Mouse (Mus musculus): ENCODE results near the gene Lst1. TPM values are rescaled to one million over a fixed set of nuclear protein-coding genes. Genes with fewer than 3 reads are reported as not detected.

The Lst1 gene
- total and polyA plus RNA-seq, 3 experiments = 15.2 to 29.0 TPM; not detected in 1

DNA sequence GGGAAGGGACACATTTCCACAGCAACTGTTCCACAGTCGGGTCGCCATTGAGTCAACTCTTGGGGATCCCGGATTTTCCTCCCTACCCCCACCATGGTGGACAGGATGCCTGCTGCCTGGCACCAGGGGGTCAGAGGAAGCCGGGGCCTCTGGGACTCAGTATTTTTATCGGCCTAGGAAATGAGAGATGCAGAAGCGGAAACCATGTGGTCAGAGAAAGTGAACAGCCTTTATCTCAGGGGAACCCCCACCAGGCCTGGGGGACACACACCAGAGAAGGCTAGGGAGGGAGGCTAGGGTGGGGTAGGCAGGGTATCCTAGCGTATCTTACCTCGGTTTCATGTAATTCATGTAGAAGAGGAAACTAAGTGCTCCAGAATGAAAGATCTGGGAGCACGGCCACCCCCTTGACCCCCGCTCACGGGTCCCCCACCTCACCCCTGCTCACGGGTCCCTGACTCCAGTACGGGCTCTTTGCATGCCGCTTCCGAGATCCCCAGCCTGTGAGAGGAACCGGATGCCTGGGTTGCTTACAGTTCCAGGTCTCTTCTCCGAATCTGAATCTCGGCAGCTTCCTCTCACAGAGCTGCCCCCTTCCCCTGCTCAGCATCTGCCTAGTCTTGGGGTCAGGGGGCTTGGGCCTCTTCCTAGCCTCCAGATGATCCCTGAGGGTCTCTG lies 30.4 kb upstream of the Lst1 start (continued):
- TF ChIP-seq ELF1 (IDR thresholded peaks at IDR 0.05; ENCODE audit: low read depth, low read length) (0 out of 2 replicates have a peak, but pooled peaks have one; percentile 20), EP300 (IDR thresholded peaks at IDR 0.05; ENCODE audit: low read depth in 1 of 2, low read length in 2 of 2) (peak; percentile 74 to 86), MYB (IDR thresholded peaks at IDR 0.05; ENCODE audit: low read depth, low read length) (no peak), ZNF384 (IDR thresholded peaks at IDR 0.05; ENCODE audit: low read depth, low read length) (no peak), ZMIZ1 (IDR thresholded peaks at IDR 0.05; ENCODE audit: low read depth, low read length) (no peak), BHLHE40 (IDR thresholded peaks at IDR 0.05; ENCODE audit: borderline replicate concordance, low read depth, low read length) (peak; percentile 57; the same call in 1 of the 2 replicates), MEF2A (IDR thresholded peaks at IDR 0.05; ENCODE audit: extremely low read depth, insufficient replicate concordance, low read depth, low read length, poor library complexity, severe bottlenecking) (0 out of 2 replicates have a peak, but pooled peaks have one; percentile 33), E2F4 (IDR thresholded peaks at IDR 0.05; ENCODE audit: borderline replicate concordance, low read depth, low read length) (no peak), MAFK (IDR thresholded peaks at IDR 0.05; ENCODE audit: borderline replicate concordance, low read depth, low read length) (no peak), POLR2A (IDR thresholded peaks at IDR 0.05; ENCODE audit: control insufficient read depth in 1 of 2, insufficient read depth in 1 of 2, low read depth in 1 of 2, low read length in 2 of 2, poor library complexity in 1 of 2) (peak in 1 of 2 experiments; percentile 27; a peak in 1 of 4 replicates), ETS1 (IDR thresholded peaks at IDR 0.05; ENCODE audit: low read depth, low read length) (peak; percentile 85), CTCF (IDR thresholded peaks at IDR 0.05 in 2 of 3, conservative IDR thresholded peaks at IDR 0.05 in 1 of 3; ENCODE audit: control insufficient read depth in 1 of 3, insufficient read depth in 1 of 3, low read depth in 2 of 3, low read length in 3 of 3, poor library complexity in 1 of 3, severe bottlenecking in 1 of 3) (no peak), HCFC1 (IDR thresholded peaks at IDR 0.05; ENCODE audit: low read depth, low read length) (no peak), MAZ (IDR thresholded peaks at IDR 0.05; ENCODE audit: low read depth, low read length) (peak; percentile 83; the same call in 1 of the 2 replicates)

DNA sequence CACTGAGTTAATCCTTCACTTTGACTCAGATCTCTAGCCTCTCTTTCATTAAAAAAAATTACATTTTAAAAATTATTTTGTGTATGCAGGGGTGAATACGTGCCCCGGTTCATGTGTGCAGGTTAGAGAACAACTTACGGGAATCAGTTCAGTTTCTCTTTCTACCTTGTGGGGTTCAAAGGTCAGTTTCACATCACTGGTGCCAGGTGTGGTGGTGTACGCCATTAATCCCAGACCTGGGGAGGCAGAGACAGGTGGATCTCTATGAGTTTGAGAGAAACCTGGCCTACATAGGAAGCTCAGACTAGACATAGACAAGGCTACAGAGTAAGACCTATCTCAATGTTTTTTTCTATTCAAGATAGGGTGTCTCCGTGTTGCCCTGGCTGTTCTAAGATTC lies 24.8 kb upstream of the Lst1 start:
- TF ChIP-seq NELFE (IDR thresholded peaks at IDR 0.05; ENCODE audit: low read depth, low read length) (no peak), MYB (IDR thresholded peaks at IDR 0.05; ENCODE audit: low read depth, low read length) (no peak)
- no peak for DNase-seq (ENCODE audit: low read depth, low spot score)
- Histone ChIP-seq H3K36me3 (ENCODE audit: control insufficient read depth in 1 of 2, insufficient read depth in 2 of 2, low read length in 2 of 2) (peaks cover 0 to 18% of the 10 kb centered on the region in 2 experiments; a peak in 2 of 4 replicates), H3K4me1 (ENCODE audit: control insufficient read depth in 1 of 2, insufficient read depth in 2 of 2, low read length in 2 of 2) (peaks cover 7 to 28% of the 10 kb centered on the region in 2 experiments), H3K79me2 (ENCODE audit: control insufficient read depth, insufficient read depth, low read length, poor library complexity) (no peaks in the 10 kb centered on the region; the same call in 1 of the 2 replicates), H3K27me3 (ENCODE audit: control insufficient read depth in 1 of 2, insufficient read depth in 2 of 2, low read length in 2 of 2) (no peaks in the 10 kb centered on the region), H3K27ac (ENCODE audit: control insufficient read depth, low read depth, low read length) (no peak overlapping the region), H3K9me3 (replicated peaks; ENCODE audit: insufficient read depth, low read length) (no peaks in the 10 kb centered on the region), H3K4me3 (ENCODE audit: control insufficient read depth in 1 of 2, insufficient read depth in 1 of 2, low read depth in 2 of 2, low read length in 2 of 2) (no peak overlapping the region), H3K9ac (ENCODE audit: control insufficient read depth, low read depth, low read length, poor library complexity, severe bottlenecking) (no peak overlapping the region)

DNA sequence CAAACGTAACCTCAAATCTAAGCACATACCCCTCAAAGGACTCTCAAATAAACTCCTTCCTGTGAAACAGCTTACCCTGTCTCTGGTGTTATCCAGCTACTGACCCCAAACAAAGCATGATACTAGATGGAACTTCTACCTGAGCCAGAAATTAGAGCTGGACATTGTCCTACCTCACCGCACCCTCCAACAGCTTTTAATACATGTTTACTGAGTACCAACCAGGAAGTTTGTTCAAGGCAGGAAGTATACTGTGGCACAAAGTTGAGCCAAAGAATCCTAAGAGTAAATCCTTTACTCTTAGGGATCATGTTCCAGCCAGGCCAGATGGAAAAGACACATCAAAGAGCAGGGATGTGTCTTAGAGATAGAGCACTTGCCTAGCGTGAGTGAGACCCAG lies 22.4 kb upstream of the Lst1 start:
- peaks cover 0 to 11% of the 10 kb centered on the region in 2 experiments; a peak in 2 of 4 replicates for H3K36me3 ChIP-seq (ENCODE audit: control insufficient read depth in 1 of 2, insufficient read depth in 2 of 2, low read length in 2 of 2)
- TF ChIP-seq CHD1 (IDR thresholded peaks at IDR 0.05; ENCODE audit: low read depth, low read length) = no peak
- TF ChIP-seq JUND (IDR thresholded peaks at IDR 0.05; ENCODE audit: low read depth, low read length) = no peak
- TF ChIP-seq USF1 (IDR thresholded peaks at IDR 0.05; ENCODE audit: low read depth, low read length) = no peak
- no peak for TF ChIP-seq E2F4 (IDR thresholded peaks at IDR 0.05; ENCODE audit: borderline replicate concordance, low read depth, low read length)
- no peak for TF ChIP-seq TAL1 (IDR thresholded peaks at IDR 0.05; ENCODE audit: low read length)
- TF ChIP-seq UBTF (IDR thresholded peaks at IDR 0.05; ENCODE audit: borderline replicate concordance, insufficient read depth, low read depth, low read length) = no peak
- no peak for TF ChIP-seq KAT2A (conservative IDR thresholded peaks at IDR 0.05; ENCODE audit: low read depth, low read length)
- no peak for TF ChIP-seq MAZ (IDR thresholded peaks at IDR 0.05; ENCODE audit: low read depth, low read length)
- no peak for TF ChIP-seq ETS1 (IDR thresholded peaks at IDR 0.05; ENCODE audit: low read depth, low read length)
- no peak for TF ChIP-seq MYC (IDR thresholded peaks at IDR 0.05; ENCODE audit: low read depth, low read length)
- no peak for TF ChIP-seq RCOR1 (IDR thresholded peaks at IDR 0.05; ENCODE audit: low read depth, low read length)
- no peak for TF ChIP-seq POLR2A (IDR thresholded peaks at IDR 0.05; ENCODE audit: control insufficient read depth in 1 of 2, insufficient read depth in 1 of 2, low read depth in 1 of 2, low read length in 2 of 2, poor library complexity in 1 of 2)
- no peak for TF ChIP-seq MAFK (IDR thresholded peaks at IDR 0.05; ENCODE audit: borderline replicate concordance, low read depth, low read length)
- no peak for TF ChIP-seq SIN3A (IDR thresholded peaks at IDR 0.05; ENCODE audit: low read length)
- TF ChIP-seq ELF1 (IDR thresholded peaks at IDR 0.05; ENCODE audit: low read depth, low read length) = no peak
- no peak for TF ChIP-seq CHD2 (IDR thresholded peaks at IDR 0.05; ENCODE audit: low read length)
- no peak for TF ChIP-seq RAD21 (IDR thresholded peaks at IDR 0.05; ENCODE audit: low read depth, low read length)
- no peaks in the 10 kb centered on the region for H3K9me3 ChIP-seq (replicated peaks; ENCODE audit: insufficient read depth, low read length)
- H3K4me3 ChIP-seq (ENCODE audit: control insufficient read depth in 1 of 2, insufficient read depth in 1 of 2, low read depth in 2 of 2, low read length in 2 of 2) = no peak overlapping the region
- no peaks in the 10 kb centered on the region for H3K27me3 ChIP-seq (ENCODE audit: control insufficient read depth in 1 of 2, insufficient read depth in 2 of 2, low read length in 2 of 2)
- no peaks in the 10 kb centered on the region; the same call in 1 of the 2 replicates for H3K79me2 ChIP-seq (ENCODE audit: control insufficient read depth, insufficient read depth, low read length, poor library complexity)
- H3K9ac ChIP-seq (ENCODE audit: control insufficient read depth, low read depth, low read length, poor library complexity, severe bottlenecking) = peak overlapping the region; percentile 58; the same call in 1 of the 2 replicates
- H3K27ac ChIP-seq (ENCODE audit: control insufficient read depth, low read depth, low read length) = no peak overlapping the region
- H3K4me1 ChIP-seq (ENCODE audit: control insufficient read depth in 1 of 2, insufficient read depth in 2 of 2, low read length in 2 of 2) = peaks cover 7 to 20% of the 10 kb centered on the region in 2 experiments
- DNase-seq (ENCODE audit: low read depth, low spot score) = no peak

Measured in MEL (cell line).